Mouse (Mus musculus) liver, embryonic 16.5 days (tissue): ENCODE results near the gene Mical2. TPM values are rescaled to one million over a fixed set of nuclear protein-coding genes. Genes with fewer than 3 reads are reported as not detected.

Experiments used
- ATAC-seq: fragments of 200-750 bp; cut with Nextera tagmentation; 2 replicates; pipeline ENCODE4 v1.8.0; 2017; ENCODE audit warnings: low read depth, mild to moderate bottlenecking, moderate number of reproducible peaks, moderate library complexity
- H3K27ac ChIP-seq: fragments of 300-500 bp; sonication (generic); 2 replicates; pipeline ENCODE4 v1.5.1; 2014; ENCODE audit warnings: mild to moderate bottlenecking, low read length
- H3K27me3 ChIP-seq: fragments of 300-500 bp; sonication (generic); 2 replicates; pipeline ENCODE4 v1.6.1; 2014; ENCODE audit warnings: low read depth, low read length, mixed read lengths; ENCODE audit not compliant: control insufficient read depth, insufficient read depth
- H3K36me3 ChIP-seq: fragments of 300-500 bp; sonication (generic); 2 replicates; pipeline ENCODE4 v1.6.1; 2014; ENCODE audit warnings: mild to moderate bottlenecking; ENCODE audit not compliant: control insufficient read depth, insufficient read depth
- H3K4me1 ChIP-seq: fragments of 300-500 bp; sonication (generic); 2 replicates; pipeline ENCODE4 v1.6.1; 2014; ENCODE audit warnings: low read depth, low read length, mixed read lengths; ENCODE audit not compliant: control insufficient read depth
- H3K4me2 ChIP-seq: fragments of 300-500 bp; sonication (generic); 2 replicates; pipeline ENCODE4 v1.6.1; 2014; ENCODE audit warnings: low read depth, low read length, mixed read lengths
- H3K4me3 ChIP-seq: fragments of 300-500 bp; sonication (generic); 2 replicates; pipeline ENCODE4 v1.5.1; 2014; ENCODE audit warnings: low read depth, mild to moderate bottlenecking, low read length
- H3K9ac ChIP-seq: fragments of 300-500 bp; sonication (generic); 2 replicates; pipeline ENCODE4 v1.6.1; 2014; ENCODE audit warnings: low read depth, low read length
- H3K9me3 ChIP-seq: fragments of 300-500 bp; sonication (generic); replicated peaks from 2 replicates; pipeline ENCODE4 v1.6.1; 2016; ENCODE audit warnings: low read length; ENCODE audit not compliant: control insufficient read depth
- WGBS: fragments of 180-500 bp; shearing (Covaris S2); extraction: QIAGEN DNeasy Blood & Tissue Kit; methylation state at CpG from one replicate; pipeline ENCODE4 v1.1.7; 2014; ENCODE audit not compliant: insufficient replicate concordance; 5-methylcytosine and 5-hydroxymethylcytosine counted together
- polyA plus RNA-seq: library from polyadenylated mRNA; unstranded; fragments of >200 nt; fragmentation: Nextera tagmentation; extraction: Ambion mirVana; gene quantifications from 2 replicates; pipeline ENCODE4 v1.2.1, GENCODE M21; 2015

The Mical2 gene
- polyA plus RNA-seq, 1 experiment from 2014 or later = 1.9 TPM

GRCm38 (mm10) chr7:112274611-112275010, 49.0 kb downstream of the Mical2 start:
- Histone ChIP-seq H3K9me3 (no peaks in the 10 kb centered on the region), H3K4me3 (no peak overlapping the region), H3K27ac (no peak overlapping the region), H3K9ac (no peak overlapping the region), H3K4me1 (peaks cover 6% of the 10 kb centered on the region), H3K36me3 (no peaks in the 10 kb centered on the region), H3K27me3 (no peaks in the 10 kb centered on the region), H3K4me2 (no peak overlapping the region)
- 53% methylated on average over 2 of the region's 2 CpGs for WGBS
- no peak for ATAC-seq

DNA sequence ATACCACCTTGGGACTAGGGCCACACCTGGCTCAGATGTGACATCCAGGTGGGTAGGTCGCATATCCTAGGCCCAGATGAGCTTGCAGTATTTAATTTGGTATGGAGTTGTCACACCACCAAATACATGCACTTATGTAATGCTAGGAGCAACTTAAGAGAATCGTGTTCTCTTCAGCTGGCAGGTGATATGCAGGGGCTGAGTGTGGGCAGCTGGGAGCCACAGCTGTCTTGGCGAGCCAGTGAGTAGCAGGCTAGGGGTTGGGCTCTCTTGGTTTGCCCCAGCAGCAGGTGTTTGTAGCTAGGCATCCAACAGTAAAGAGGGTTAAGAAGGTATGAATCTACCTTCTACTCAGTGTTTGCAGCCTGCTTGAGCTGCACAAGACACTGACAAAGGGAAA, 49.4 kb downstream of the Mical2 start:
- no peak overlapping the region for H3K27ac ChIP-seq
- H3K9ac ChIP-seq = no peak overlapping the region
- no peak overlapping the region for H3K4me3 ChIP-seq
- H3K36me3 ChIP-seq = no peaks in the 10 kb centered on the region
- no peak overlapping the region for H3K4me2 ChIP-seq
- no peaks in the 10 kb centered on the region for H3K27me3 ChIP-seq
- peaks cover 6% of the 10 kb centered on the region for H3K4me1 ChIP-seq
- no peak for ATAC-seq
- H3K9me3 ChIP-seq = no peaks in the 10 kb centered on the region
- 47% methylated on average over 3 of the region's 3 CpGs for WGBS

- no peak for ATAC-seq
- H3K4me3 ChIP-seq = no peak overlapping the region
- WGBS = 28% methylated on average over 2 of the region's 2 CpGs
- no peaks in the 10 kb centered on the region for H3K9me3 ChIP-seq
- peaks cover 6% of the 10 kb centered on the region for H3K4me1 ChIP-seq
- no peak overlapping the region for H3K4me2 ChIP-seq
- H3K27ac ChIP-seq = no peak overlapping the region
- H3K27me3 ChIP-seq = no peaks in the 10 kb centered on the region
- no peak overlapping the region for H3K9ac ChIP-seq
- H3K36me3 ChIP-seq = no peaks in the 10 kb centered on the region
These were observed 50.2 kb downstream of the Mical2 start for GRCm38 (mm10) chr7:112275883-112276282.

GRCm38 (mm10) chr7:112276823-112277222, 51.2 kb downstream of the Mical2 start:
- no peaks in the 10 kb centered on the region for H3K36me3 ChIP-seq
- H3K9ac ChIP-seq = no peak overlapping the region
- ATAC-seq = no peak
- WGBS = 60% methylated on average over 4 of the region's 4 CpGs
- no peak overlapping the region for H3K4me2 ChIP-seq
- H3K4me3 ChIP-seq = no peak overlapping the region
- no peak overlapping the region for H3K27ac ChIP-seq
- H3K4me1 ChIP-seq = peaks cover 6% of the 10 kb centered on the region
- no peaks in the 10 kb centered on the region for H3K9me3 ChIP-seq
- H3K27me3 ChIP-seq = no peaks in the 10 kb centered on the region

DNA sequence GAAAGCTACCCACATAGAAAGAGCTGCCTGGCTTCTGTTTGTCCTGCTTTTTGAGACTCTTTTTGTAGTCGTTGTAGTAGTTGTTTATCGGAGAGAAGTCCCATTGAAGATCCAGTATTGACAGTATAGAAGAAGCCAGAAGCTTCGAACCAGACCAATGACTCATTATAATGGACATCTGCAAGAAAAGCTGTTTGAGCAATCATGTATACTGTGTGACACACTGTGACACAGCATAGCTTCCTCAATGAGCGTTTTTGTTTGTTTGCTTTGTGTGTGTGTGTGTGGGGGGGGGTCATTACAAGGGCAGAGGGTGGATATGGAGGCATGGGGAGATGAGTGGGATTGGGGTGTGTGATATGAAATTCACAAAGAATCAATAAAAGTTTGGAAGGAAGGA, 53.0 kb downstream of the Mical2 start:
- Histone ChIP-seq H3K4me2 (no peak overlapping the region), H3K4me1 (peaks cover 6% of the 10 kb centered on the region), H3K27me3 (no peaks in the 10 kb centered on the region), H3K9ac (no peak overlapping the region), H3K36me3 (no peaks in the 10 kb centered on the region), H3K4me3 (no peak overlapping the region), H3K9me3 (no peaks in the 10 kb centered on the region), H3K27ac (no peak overlapping the region)
- WGBS = 45% methylated on average over 4 of the region's 4 CpGs
- ATAC-seq = no peak

DNA sequence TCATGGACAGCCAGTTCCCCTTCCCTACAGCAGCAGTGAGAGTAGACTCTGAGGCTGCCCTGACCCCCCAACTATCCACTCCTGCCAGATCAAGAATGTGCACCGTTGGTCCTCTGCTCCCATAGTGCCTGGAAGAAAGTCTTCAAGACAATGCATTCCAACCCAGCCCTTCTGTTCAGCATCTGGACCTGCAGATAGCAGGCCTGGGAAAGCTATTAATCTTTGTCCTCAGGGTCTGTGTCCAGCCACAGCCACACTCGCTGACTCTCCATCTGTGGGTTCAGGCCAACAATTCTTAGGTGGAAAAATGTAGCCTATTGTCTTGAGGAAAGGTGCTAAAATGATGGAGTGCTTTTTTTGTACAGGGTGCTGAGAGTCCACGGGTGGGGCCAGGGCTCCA, 54.8 kb downstream of the Mical2 start:
- no peak overlapping the region for H3K4me2 ChIP-seq
- no peak for ATAC-seq
- H3K36me3 ChIP-seq = no peaks in the 10 kb centered on the region
- no peak overlapping the region for H3K27ac ChIP-seq
- H3K9ac ChIP-seq = no peak overlapping the region
- H3K4me3 ChIP-seq = no peak overlapping the region
- H3K9me3 ChIP-seq = no peaks in the 10 kb centered on the region
- H3K27me3 ChIP-seq = no peaks in the 10 kb centered on the region
- H3K4me1 ChIP-seq = peaks cover 6% of the 10 kb centered on the region
- WGBS = 33% methylated on average over 3 of the region's 3 CpGs

DNA sequence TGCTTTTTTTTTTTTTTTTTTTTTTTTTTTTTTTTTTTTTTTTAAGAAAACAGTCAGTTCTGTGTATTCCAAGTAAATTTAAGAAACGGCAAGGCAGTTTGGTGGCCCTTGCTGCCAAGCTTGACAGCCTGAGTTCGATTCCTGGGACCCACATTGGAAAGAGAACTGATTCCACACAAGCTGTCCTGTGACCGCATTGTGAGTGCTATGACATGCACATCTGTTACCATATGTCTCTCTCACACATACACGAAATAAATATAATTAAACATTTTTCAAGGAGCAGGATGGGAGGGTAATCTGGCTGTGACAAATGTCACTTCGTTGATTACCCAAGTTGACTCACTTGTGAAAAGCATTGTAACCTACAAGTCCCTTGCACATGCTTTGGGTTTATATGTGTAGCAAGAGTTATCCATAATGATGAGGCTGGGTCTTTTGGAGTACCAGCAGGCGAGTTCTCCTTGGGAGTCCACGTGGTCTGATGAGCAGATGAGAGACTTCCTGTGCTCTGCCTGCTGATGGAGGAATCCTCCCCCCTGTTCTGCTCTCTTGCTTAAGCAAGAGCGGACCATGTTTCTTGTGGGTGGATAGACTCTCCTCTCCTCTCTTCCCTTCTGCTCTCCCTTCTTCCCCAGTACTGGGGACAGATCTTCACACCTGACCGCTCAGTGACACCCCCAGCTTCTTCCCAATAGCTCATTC, 58.1 kb downstream of the Mical2 start:
- Histone ChIP-seq H3K9me3 (no peaks in the 10 kb centered on the region), H3K36me3 (no peaks in the 10 kb centered on the region), H3K27ac (no peak overlapping the region), H3K4me3 (no peak overlapping the region), H3K4me1 (no peaks in the 10 kb centered on the region), H3K4me2 (no peak overlapping the region), H3K9ac (no peak overlapping the region), H3K27me3 (no peaks in the 10 kb centered on the region)
- 54% methylated on average over 9 of the region's 9 CpGs for WGBS
- no peak for ATAC-seq

GRCm38 (mm10) chr7:112285573-112285972, 59.9 kb downstream of the Mical2 start:
- no peak overlapping the region for H3K4me3 ChIP-seq
- H3K9ac ChIP-seq = no peak overlapping the region
- no peak for ATAC-seq
- H3K27ac ChIP-seq = no peak overlapping the region
- 32% methylated on average over 8 of the region's 8 CpGs for WGBS
- H3K4me1 ChIP-seq = no peaks in the 10 kb centered on the region
- H3K27me3 ChIP-seq = no peaks in the 10 kb centered on the region
- H3K36me3 ChIP-seq = no peaks in the 10 kb centered on the region
- H3K9me3 ChIP-seq = no peaks in the 10 kb centered on the region
- no peak overlapping the region for H3K4me2 ChIP-seq

DNA sequence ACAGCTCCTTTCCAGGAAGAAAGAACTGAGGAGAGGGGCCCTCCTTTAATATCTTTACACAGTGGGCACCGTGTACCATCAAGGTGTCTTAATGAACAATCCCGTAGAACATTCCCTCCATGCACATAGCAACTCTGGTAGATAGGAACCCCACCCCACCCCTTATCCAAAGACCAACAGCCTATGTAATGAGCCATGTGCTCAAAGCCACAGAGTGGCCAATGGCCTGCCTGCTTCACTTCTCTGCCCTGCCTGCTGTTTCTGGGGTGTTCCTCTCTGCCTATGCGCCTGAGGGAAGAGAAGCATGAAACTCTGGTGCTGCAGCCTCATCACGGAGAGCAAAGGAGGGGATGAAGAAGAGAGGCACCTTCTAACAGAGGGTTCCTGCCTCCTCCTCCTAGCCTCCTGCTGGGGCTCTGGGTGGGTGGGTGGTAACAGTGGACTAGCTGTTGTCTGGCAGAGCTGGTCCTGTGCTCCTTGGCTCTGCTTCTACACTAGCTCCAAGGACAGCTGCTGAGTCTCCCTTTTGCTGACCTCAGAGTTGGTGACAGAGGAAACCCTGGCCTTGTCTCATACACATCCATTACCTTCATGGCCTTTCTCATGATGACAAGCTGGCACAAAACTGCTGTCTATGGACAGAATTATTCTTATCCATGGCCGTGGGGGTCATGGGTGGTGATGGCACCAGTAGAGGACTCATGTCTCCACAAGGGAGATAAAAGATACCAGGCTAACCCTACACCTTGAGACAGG, 62.9 kb downstream of the Mical2 start:
- no peak overlapping the region for H3K4me2 ChIP-seq
- H3K27ac ChIP-seq = no peak overlapping the region
- 69% methylated on average over 5 of the region's 5 CpGs for WGBS

More for the DNA sequence above, 62.9 kb downstream of the Mical2 start:
- Histone ChIP-seq H3K4me3 (no peak overlapping the region), H3K27me3 (no peaks in the 10 kb centered on the region), H3K4me1 (no peaks in the 10 kb centered on the region), H3K36me3 (no peaks in the 10 kb centered on the region), H3K9me3 (no peaks in the 10 kb centered on the region), H3K9ac (no peak overlapping the region)
- no peak for ATAC-seq
